Mouse (Mus musculus): ENCODE results near the gene Pln.

Pln gene

DNA sequence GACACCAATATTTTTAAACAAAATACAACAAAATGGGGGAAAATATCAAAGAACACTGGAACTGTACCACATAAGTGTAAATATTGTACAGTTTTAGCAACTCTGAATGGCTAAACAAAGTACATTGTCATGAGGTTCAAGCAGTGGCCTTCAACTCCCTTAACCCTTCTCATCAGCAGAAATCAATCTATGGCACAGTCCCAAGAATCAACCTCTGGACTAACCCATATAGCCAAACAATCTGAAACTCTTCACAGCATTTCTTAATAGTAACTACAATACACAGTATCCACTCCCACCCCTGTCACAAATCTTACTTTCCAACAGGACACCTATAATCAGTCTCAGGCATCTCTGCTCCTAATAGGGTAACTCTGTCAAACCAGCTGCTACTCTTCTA, 26.8 kb downstream of the Pln start:
- no peak for DNase-seq (ENCODE audit: extremely low spot score)

DNA sequence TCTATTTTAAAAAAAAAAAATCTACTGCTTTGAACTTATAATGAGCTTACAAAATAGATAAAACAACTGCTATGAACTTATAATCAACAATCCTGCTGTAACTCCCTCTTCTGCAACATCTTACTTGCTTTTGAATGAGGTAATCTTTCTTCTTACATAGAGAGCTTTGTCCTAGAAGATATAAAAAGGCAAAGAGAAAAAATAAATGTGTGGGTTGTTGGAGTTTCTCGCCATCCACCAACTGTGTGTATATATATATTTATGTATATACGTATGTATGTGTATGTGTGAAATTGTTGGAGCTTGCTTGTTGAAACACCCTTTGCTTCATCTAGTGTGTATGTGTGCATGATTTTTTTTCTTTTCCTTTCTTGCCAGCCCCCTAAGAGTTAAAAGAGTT, 29.8 kb downstream of the Pln start:
- DNase-seq (ENCODE audit: extremely low spot score) = no peak

DNA sequence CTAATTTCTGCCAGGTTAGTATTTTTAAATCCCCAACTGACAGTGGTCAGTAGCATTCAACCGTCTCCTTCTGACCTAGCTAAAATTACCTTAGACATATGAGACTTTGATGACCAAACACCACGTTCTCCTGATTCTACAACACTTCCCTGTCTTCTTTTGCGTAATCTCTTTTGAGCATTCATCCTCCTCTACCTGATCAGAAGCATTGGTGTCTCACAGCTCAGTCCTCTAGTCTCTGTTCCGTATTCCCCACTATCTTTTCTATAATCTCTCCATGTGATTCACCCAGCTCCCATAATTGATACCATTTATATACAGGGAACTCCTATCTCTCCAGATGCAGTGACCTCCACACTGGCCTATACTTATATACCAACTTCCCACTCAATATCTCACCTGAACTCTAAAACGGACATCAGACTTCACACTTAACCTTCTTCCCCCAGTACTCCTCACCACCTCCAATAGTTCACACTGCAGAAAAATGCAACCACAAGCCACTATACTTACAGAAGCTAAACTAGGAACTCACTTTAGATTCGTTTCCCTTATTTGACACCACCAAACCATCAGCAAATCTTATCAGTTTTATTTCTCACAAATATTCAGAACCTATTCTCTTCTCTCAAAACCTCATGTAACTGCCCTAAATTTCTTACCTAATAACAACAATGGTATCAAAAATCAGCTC, 36.6 kb downstream of the Pln start:
- DNase-seq (ENCODE audit: extremely low spot score) = no peak

- no peak for DNase-seq (ENCODE audit: extremely low spot score)
Measured at GRCm38 (mm10) chr10:53377096-53377495, 39.6 kb downstream of the Pln start.

GRCm38 (mm10) chr10:53378296-53378695, 40.8 kb downstream of the Pln start:
- no peak for DNase-seq (ENCODE audit: extremely low spot score)

DNA sequence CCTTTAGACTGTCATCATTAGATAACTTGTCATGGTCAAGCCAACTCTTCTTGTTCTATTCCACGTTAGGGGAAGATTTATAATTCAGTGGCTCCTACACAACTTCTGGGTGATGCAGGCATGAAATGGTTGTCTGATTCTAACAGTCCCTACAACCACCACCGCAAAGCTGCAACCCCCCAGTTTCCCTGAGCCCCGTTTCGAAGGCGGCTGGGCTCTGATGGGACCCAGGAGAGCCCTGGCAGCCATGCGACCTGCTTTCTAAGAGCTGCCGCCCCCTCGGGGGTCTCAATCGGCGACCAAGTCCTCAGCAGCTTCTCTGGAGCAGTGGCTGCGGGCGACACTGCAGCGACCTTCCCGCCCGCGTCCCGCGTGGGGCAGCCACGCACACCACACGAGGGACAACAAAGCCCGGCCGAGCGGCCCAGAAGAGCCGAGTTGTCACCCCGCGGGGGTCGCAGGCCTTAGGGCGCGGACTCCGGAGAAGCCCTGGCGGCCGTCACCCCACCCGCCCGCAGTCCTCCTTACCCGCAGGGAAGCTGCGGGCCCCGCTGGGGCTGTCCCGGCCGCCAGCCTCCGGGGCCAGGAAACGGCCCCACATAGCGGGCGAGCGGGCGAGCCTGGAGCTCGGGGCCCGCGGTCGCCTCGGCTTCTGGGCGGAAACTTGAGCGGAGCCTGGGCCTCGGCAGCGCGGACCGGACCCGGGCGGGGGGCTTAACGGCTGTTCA, 41.7 kb downstream of the Pln start:
- peak; percentile 67 for DNase-seq (ENCODE audit: extremely low spot score)

DNA sequence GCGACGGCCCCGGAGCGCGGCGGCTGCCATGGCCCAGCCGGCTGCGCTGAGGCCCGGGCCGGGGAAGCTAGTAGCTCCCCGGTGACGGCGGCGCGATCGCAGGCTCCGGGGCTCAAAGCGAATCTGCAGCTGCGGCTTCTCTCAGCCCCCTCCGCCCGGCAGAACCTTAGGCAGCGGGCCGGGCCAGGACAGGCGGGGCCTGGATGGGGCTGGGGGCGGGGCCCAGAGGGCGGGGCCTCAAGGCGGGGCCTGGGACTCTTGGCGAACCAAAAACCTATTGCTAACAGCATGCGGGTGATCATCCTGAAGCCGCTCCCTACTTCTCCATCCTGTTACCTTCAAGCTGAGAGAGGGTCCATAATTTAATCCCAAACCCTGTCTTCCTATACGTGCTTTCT, 42.2 kb downstream of the Pln start, which contains the start of gene Cep85l:
TSS of gene Cep85l (minus strand) at position 239 of the 398 bp plus-strand sequence.
- peak; percentile 95 for DNase-seq (ENCODE audit: extremely low spot score)

DNA sequence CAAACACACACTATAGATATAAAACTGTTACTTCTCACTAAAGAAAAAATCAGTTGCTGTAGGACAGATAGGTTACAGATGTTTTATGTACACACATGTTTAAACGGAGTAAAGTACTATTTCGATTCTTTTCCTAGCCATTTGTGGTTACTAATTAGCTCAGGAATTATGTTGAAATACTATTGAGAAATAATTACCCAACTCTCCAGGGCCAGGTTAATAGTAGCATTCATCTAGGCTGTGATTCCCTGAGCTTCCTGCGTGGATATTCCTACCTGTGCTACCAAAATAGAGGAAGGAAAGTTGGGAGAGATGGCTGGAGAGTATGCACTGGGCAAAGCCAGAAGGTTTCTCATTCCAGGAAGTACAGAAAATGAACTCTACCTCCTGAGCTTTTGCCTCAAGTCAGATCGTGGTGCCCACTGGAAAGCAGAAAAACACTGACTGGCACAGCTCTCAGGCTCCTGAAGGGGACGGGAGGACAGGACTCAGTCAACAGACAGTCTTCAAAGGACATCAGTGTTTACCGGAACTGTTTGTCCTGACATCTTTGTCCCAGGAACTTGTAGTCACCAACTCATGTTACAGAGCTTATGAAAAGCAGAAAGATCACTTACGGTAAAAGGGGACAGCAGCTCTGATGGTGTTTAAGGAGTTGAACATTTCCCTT, 45.4 kb downstream of the Pln start:
- DNase-seq (ENCODE audit: extremely low spot score) = no peak

DNA sequence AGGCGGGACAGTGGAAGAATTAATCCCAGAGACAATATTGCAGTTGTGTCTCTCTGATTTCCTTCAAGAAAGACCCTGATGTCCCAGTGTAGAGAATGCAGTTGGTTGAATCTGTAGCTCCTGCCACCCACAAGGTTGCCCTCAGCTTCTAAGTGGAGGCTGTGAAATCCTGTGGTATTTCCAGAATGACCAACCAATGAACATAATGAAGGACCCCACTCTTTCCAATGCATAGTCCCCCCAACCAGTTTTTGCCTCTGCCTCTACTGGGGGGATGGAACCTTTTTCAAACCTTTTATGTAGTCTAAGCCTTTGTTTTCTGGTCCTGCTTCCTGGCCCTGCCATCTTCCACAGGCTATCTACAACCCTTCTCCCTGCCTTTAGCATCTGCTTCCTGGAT, 47.4 kb downstream of the Pln start:
- no peak for DNase-seq (ENCODE audit: extremely low spot score)

DNA sequence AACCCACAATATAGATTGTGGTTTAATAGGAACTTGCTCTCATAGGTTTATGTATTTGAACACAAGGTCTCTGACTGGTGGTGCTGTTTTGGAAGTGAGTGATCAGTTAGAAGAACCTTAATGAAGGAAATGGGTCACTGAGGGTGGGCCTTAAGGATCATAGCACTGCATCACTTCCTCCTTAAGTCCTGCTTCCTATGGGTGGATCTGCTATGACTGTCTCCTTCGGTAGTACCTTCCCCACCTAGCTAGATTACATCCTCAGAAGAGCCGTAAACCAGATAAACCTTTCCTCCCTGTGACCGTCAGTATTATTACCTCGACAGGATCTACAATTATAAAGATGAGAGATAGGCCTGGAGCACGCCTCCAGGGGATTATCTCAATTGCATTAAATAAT, 48.0 kb downstream of the Pln start:
- DNase-seq (ENCODE audit: extremely low spot score) = no peak

- DNase-seq (ENCODE audit: extremely low spot score) = no peak
Measured at GRCm38 (mm10) chr10:53388227-53388920, 50.9 kb downstream of the Pln start.

DNA sequence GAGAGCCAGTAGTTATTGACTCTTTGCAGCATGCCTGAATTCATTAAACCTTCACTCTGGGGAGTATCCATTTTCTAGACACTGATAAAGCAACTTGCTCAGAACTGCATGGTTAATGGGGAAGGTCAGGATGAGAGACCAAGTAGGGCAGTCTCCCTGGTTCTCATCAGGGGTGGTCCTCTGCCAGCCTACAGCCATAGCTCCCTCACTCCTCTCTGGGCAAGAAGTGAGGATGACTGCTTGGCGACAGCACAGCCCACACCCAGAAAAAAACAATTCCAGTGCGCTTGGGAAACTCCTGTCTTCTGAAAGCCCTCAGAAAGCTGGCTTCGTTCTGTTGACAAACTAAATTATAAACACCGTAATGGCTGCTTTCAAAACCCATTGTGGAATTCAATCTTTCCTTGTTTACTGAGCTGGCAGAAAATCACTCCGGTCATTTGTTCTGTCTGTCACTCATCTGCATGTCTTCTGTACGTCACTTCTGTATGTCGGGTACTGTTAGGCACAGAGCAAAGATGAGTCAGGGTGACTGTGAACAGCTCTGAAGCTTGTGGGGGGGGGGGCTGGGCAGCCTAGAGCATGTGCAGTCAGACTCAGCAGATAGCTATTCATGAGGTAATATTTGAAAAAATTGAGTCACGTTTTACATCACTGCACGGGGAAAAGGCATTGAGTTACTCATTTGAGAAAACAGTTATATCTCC, 57.6 kb downstream of the Pln start:
- DNase-seq (ENCODE audit: extremely low spot score) = no peak
